In the genomic region with DNA sequence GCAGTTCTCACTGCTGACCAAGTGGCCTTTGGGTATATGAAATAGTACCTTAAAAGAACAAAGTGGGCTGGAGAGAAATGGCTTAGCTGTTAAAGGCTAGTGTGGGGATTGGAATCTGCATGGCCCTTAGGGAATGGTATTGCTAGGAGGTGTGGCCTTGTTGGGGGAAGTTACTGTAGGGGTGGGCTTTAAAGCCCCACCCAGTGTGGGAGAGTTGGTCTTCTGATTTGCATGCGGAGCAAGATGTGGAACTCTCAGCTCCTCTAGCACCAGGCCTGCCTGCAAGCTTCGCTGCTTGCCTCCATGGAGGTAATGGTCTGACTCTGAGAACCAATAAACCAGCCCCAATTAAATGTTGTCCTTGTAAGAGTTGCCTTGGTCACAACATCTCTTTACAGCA, we compare ENCODE assay signal across 19 mouse cellular contexts. TPM values are rescaled to one million over a fixed set of nuclear protein-coding genes. Genes with fewer than 3 reads are reported as not detected.
"Had no signal": no experiment of that assay in that cellular context is flagged by ENCODE, and none has a peak within 500 bp of the region (broad histone marks: within the 10 kb centered on the region; RNA-seq: fewer than 3 reads in every experiment).

No protein-coding gene starts in this region.

- H3K9me3 ChIP-seq: limb, embryonic 10.5 days; liver, embryonic 12.5 days; midbrain, embryonic 10.5 days; neural tube, embryonic 15.5 days had no signal

- H3K4me1 ChIP-seq: limb, embryonic 10.5 days; midbrain, embryonic 10.5 days; neural tube, embryonic 15.5 days had no signal

- H3K9ac ChIP-seq: liver, embryonic 12.5 days; lung, embryonic 14.5 days; neural tube, embryonic 15.5 days had no signal

- H3K4me3 ChIP-seq: left cerebral cortex, adult 2 months; limb, embryonic 10.5 days; liver, embryonic 12.5 days; midbrain, embryonic 10.5 days; myocyte; neural tube, embryonic 15.5 days had no signal

- H3K27ac ChIP-seq: left cerebral cortex, adult 2 months; limb, embryonic 10.5 days; liver, embryonic 12.5 days; midbrain, embryonic 10.5 days; neural tube, embryonic 15.5 days had no signal

- DNase-seq: kidney, adult 18-20 months; kidney, postnatal 25 days; lung, embryonic 14.5 days; lung, postnatal 10 days; lung, postnatal 4 days; midbrain, embryonic 14.5 days; retina, postnatal 1 day; right cerebral cortex, postnatal 4 days; thymus, adult 2 months; thymus, postnatal 25 days had no signal

- H3K27me3 ChIP-seq: liver, embryonic 12.5 days; neural tube, embryonic 15.5 days had no signal

- H3K4me2 ChIP-seq: liver, embryonic 12.5 days; lung, embryonic 14.5 days; neural tube, embryonic 15.5 days had no signal

- ATAC-seq: inflammation-experienced regulatory T-cells, adult 6 months; liver, embryonic 12.5 days had no signal

RNA-seq across cellular contexts. Expression of gene Dio1, which starts 14.1 kb away (rescaled TPM):
- polyA plus RNA-seq: inflammation-experienced regulatory T-cells, adult 6 months; limb, embryonic 10.5 days; liver, embryonic 12.5 days; lung, embryonic 14.5 days; midbrain, embryonic 10.5 days; midbrain, embryonic 14.5 days; myocyte; neural tube, embryonic 11.5 days; neural tube, embryonic 15.5 days; urinary bladder, adult 2 months had no signal
